Mouse (Mus musculus) kidney, embryonic 16.5 days (tissue): ENCODE results near the gene Bhlhe40. TPM values are rescaled to one million over a fixed set of nuclear protein-coding genes. Genes with fewer than 3 reads are reported as not detected.

Source experiments
- ATAC-seq: fragments of 200-750 bp; cut with Nextera tagmentation; 2 replicates; pipeline ENCODE4 v1.8.0; 2017; ENCODE audit warnings: moderate TSS enrichment; ENCODE audit not compliant: low FRiP score, low TSS enrichment
- H3K27ac ChIP-seq: fragments of 300-500 bp; sonication (generic); 2 replicates; pipeline ENCODE4 v1.5.1; 2014; ENCODE audit warnings: low read length
- H3K27me3 ChIP-seq: fragments of 300-500 bp; sonication (generic); 2 replicates; pipeline ENCODE4 v1.6.1; 2014; ENCODE audit warnings: low read length, control low read depth, mixed read lengths; ENCODE audit not compliant: insufficient read depth
- H3K36me3 ChIP-seq: fragments of 300-500 bp; sonication (generic); 2 replicates; pipeline ENCODE4 v1.6.1; 2014; ENCODE audit warnings: low read length, control low read depth, mixed read lengths; ENCODE audit not compliant: insufficient read depth
- H3K4me1 ChIP-seq: fragments of 300-500 bp; sonication (generic); 2 replicates; pipeline ENCODE4 v1.6.1; 2014; ENCODE audit warnings: low read length, control low read depth, mixed read lengths; ENCODE audit not compliant: insufficient read depth
- H3K4me2 ChIP-seq: fragments of 300-500 bp; sonication (generic); replicated peaks from 2 replicates; pipeline ENCODE4 v1.6.1; 2014; ENCODE audit warnings: low read depth, low read length
- H3K4me3 ChIP-seq: fragments of 300-500 bp; sonication (generic); 2 replicates; pipeline ENCODE4 v1.5.1; 2014; ENCODE audit warnings: mild to moderate bottlenecking, low read length
- H3K9ac ChIP-seq: fragments of 300-500 bp; sonication (generic); replicated peaks from 2 replicates; pipeline ENCODE4 v1.6.1; 2014; ENCODE audit warnings: low read length
- H3K9me3 ChIP-seq: fragments of 300-500 bp; sonication (generic); 2 replicates; pipeline ENCODE4 v1.6.1; 2016; ENCODE audit warnings: low read length, control low read depth
- WGBS: fragments of 180-500 bp; shearing (Covaris S2); extraction: QIAGEN DNeasy Blood & Tissue Kit; methylation state at CpG from one replicate; pipeline ENCODE4 v1.1.7; 2014; 5-methylcytosine and 5-hydroxymethylcytosine counted together
- polyA plus RNA-seq: library from polyadenylated mRNA; unstranded; fragments of >200 nt; fragmentation: Nextera tagmentation; extraction: Ambion mirVana; gene quantifications from 2 replicates; pipeline ENCODE4 v1.2.1, GENCODE M21; 2015

The Bhlhe40 gene
- polyA plus RNA-seq, 1 experiment from 2014 or later: 18.5 TPM

DNA sequence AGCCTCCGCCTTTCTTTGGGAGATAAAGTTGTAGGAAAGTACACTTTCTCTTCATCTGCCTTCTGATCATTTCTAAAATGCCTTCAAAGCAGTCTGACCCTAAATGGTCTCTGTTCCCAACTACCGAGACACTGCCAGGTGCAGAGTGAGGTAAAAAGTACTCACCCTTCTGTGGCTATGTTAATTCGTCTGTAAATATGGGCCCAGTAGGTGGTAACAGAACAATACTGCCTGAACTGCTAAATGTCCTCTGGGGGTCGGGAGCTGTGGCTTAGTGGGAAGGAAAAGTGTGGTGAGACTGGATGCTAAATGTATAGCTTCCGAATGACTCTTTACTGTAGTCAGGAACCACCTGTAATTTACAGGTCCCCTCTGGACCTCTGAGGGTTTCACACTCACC lies 16.1 kb upstream of the Bhlhe40 start:
- H3K36me3 ChIP-seq: no peaks in the 10 kb centered on the region
- no peaks in the 10 kb centered on the region for H3K27me3 ChIP-seq
- 69% methylated on average over 5 of the region's 5 CpGs for WGBS
- H3K4me3 ChIP-seq: no peak overlapping the region
- peaks cover 3% of the 10 kb centered on the region; the same call in 1 of the 2 replicates for H3K9me3 ChIP-seq
- no peaks in the 10 kb centered on the region for H3K4me1 ChIP-seq
- H3K27ac ChIP-seq: no peak overlapping the region
- ATAC-seq: no peak
- no peak overlapping the region for H3K4me2 ChIP-seq
- H3K9ac ChIP-seq: no peak overlapping the region

- 34% methylated on average over 3 of the region's 3 CpGs for WGBS
- peaks cover 3% of the 10 kb centered on the region; the same call in 1 of the 2 replicates for H3K9me3 ChIP-seq
- no peak overlapping the region for H3K4me3 ChIP-seq
- H3K27ac ChIP-seq: no peak overlapping the region
- H3K9ac ChIP-seq: no peak overlapping the region
- H3K27me3 ChIP-seq: no peaks in the 10 kb centered on the region
- no peaks in the 10 kb centered on the region for H3K36me3 ChIP-seq
- no peaks in the 10 kb centered on the region for H3K4me1 ChIP-seq
- H3K4me2 ChIP-seq: no peak overlapping the region
- no peak for ATAC-seq
Measured at GRCm38 (mm10) chr6:108647094-108647493, 13.3 kb upstream of the Bhlhe40 start.

GRCm38 (mm10) chr6:108648072-108648471 lies 12.4 kb upstream of the Bhlhe40 start:
- H3K36me3 ChIP-seq: no peaks in the 10 kb centered on the region
- no peak overlapping the region for H3K4me3 ChIP-seq
- no peaks in the 10 kb centered on the region for H3K4me1 ChIP-seq
- H3K27ac ChIP-seq: no peak overlapping the region
- H3K9ac ChIP-seq: no peak overlapping the region
- no peak overlapping the region for H3K4me2 ChIP-seq
- ATAC-seq: no peak
- no peaks in the 10 kb centered on the region for H3K27me3 ChIP-seq
- 70% methylated on average over 6 of the region's 6 CpGs for WGBS
- peaks cover 3% of the 10 kb centered on the region; the same call in 1 of the 2 replicates for H3K9me3 ChIP-seq

- Histone ChIP-seq H3K27me3 (no peaks in the 10 kb centered on the region), H3K27ac (no peak overlapping the region), H3K9ac (no peak overlapping the region), H3K4me1 (peaks cover 13% of the 10 kb centered on the region), H3K36me3 (no peaks in the 10 kb centered on the region), H3K9me3 (no peaks in the 10 kb centered on the region; the same call in 1 of the 2 replicates), H3K4me3 (no peak overlapping the region), H3K4me2 (no peak overlapping the region)
- ATAC-seq: no peak
- 43% methylated on average over 2 of the region's 2 CpGs for whole genome bisulfite sequencing
Measured at GRCm38 (mm10) chr6:108655861-108656260, 4.6 kb upstream of the Bhlhe40 start.

DNA sequence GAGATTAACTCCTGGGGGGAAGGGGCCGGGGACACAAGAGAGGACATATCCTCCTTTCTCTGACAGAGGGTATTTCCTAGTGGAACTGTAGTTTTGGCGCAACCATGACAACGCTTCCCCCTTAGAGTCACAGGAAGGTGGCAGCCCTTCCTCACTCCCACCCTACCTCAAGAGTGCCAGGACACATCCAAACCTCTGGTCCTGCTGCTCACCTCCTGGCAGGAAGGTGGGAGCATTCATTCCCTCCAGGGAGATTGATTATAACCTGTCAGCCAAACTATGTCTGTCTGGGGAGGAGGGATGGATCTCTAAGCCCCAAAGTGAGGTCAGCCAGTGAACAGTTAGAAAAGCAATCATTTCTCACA lies 2.4 kb upstream of the Bhlhe40 start:
- no peaks in the 10 kb centered on the region; the same call in 1 of the 2 replicates for H3K27me3 ChIP-seq
- WGBS: 66% methylated on average over 3 of the region's 3 CpGs
- H3K4me3 ChIP-seq: peak overlapping the region; percentile 57
- peak overlapping the region; percentile 75; the same call in 1 of the 2 replicates for H3K9ac ChIP-seq
- H3K4me2 ChIP-seq: peak overlapping the region; percentile 94
- H3K4me1 ChIP-seq: peaks cover 22% of the 10 kb centered on the region
- peak overlapping the region; percentile 99 for H3K27ac ChIP-seq
- H3K9me3 ChIP-seq: no peaks in the 10 kb centered on the region; the same call in 1 of the 2 replicates
- ATAC-seq: no peak
- no peaks in the 10 kb centered on the region for H3K36me3 ChIP-seq

- WGBS: 3% methylated on average over 31 of the region's 31 CpGs
- Histone ChIP-seq H3K27me3 (no peaks in the 10 kb centered on the region; the same call in 1 of the 2 replicates), H3K4me1 (peaks cover 22% of the 10 kb centered on the region), H3K9ac (peak overlapping the region; percentile 75), H3K27ac (peak overlapping the region; percentile 99), H3K4me3 (peak overlapping the region; percentile 57), H3K9me3 (no peaks in the 10 kb centered on the region; the same call in 1 of the 2 replicates), H3K36me3 (no peaks in the 10 kb centered on the region), H3K4me2 (peak overlapping the region; percentile 94)
- peak; percentile 29 for ATAC-seq
Measured at GRCm38 (mm10) chr6:108658416-108659201, 1.8 kb upstream of the Bhlhe40 start.

DNA sequence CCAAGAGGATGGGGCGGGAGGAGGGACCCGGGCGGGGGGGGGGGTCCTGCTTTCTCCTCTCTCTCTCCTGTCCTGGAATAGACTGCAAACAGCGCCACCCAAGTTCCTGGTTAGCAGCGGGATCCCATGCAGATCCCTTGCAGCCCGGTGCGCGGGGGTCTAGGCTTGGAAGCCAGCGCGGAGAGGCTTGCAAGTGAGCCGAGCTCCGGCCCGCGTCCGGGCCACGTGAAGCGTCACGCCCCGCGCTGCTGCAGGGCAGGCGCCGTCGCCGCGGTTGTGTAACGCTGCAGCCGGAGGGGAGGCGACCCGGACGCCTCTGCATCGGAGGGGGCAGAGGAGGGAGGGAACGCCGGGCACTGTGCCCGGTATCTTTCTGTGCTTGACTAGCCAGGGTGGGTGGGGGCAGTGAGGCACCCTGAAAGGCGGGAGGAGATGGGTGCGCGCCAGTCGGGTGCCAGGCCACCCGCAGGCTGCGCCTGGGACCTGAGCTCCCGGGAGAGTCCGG lies 1.2 kb upstream of the Bhlhe40 start:
- WGBS: under 1% methylated on average over 34 of the region's 42 CpGs
- peak overlapping the region; percentile 94 for H3K4me2 ChIP-seq
- H3K9ac ChIP-seq: peak overlapping the region; percentile 75
- H3K4me3 ChIP-seq: peak overlapping the region; percentile 57
- H3K9me3 ChIP-seq: no peaks in the 10 kb centered on the region
- no peaks in the 10 kb centered on the region; the same call in 1 of the 2 replicates for H3K27me3 ChIP-seq
- ATAC-seq: peak; percentile 79
- no peaks in the 10 kb centered on the region for H3K36me3 ChIP-seq
- peaks cover 22% of the 10 kb centered on the region for H3K4me1 ChIP-seq
- peak overlapping the region; percentile 99 for H3K27ac ChIP-seq

GRCm38 (mm10) chr6:108659726-108660205 lies 663 bp upstream of the Bhlhe40 start:
- Histone ChIP-seq H3K4me1 (peaks cover 22% of the 10 kb centered on the region), H3K9me3 (no peaks in the 10 kb centered on the region), H3K36me3 (peaks cover 4% of the 10 kb centered on the region), H3K9ac (peak overlapping the region; percentile 75), H3K27me3 (no peaks in the 10 kb centered on the region; the same call in 1 of the 2 replicates), H3K4me3 (peak overlapping the region; percentile 57), H3K27ac (peak overlapping the region; percentile 99), H3K4me2 (peak overlapping the region; percentile 94)
- under 1% methylated on average over 31 of the region's 35 CpGs for WGBS
- ATAC-seq: peak; percentile 87

GRCm38 (mm10) chr6:108660878-108661389 lies 505 bp downstream of the Bhlhe40 start:
- H3K27me3 ChIP-seq: no peaks in the 10 kb centered on the region; the same call in 1 of the 2 replicates
- H3K4me3 ChIP-seq: peak overlapping the region; percentile 57
- H3K4me1 ChIP-seq: peaks cover 22% of the 10 kb centered on the region
- no peak for ATAC-seq
- peak overlapping the region; percentile 75 for H3K9ac ChIP-seq
- WGBS: under 1% methylated on average over 18 of the region's 18 CpGs
- peak overlapping the region; percentile 99 for H3K27ac ChIP-seq
- peak overlapping the region; percentile 94 for H3K4me2 ChIP-seq
- H3K36me3 ChIP-seq: peaks cover 15% of the 10 kb centered on the region
- H3K9me3 ChIP-seq: no peaks in the 10 kb centered on the region
